Comparison of ENCODE assay signal across 21 mouse cellular contexts in the genomic region with DNA sequence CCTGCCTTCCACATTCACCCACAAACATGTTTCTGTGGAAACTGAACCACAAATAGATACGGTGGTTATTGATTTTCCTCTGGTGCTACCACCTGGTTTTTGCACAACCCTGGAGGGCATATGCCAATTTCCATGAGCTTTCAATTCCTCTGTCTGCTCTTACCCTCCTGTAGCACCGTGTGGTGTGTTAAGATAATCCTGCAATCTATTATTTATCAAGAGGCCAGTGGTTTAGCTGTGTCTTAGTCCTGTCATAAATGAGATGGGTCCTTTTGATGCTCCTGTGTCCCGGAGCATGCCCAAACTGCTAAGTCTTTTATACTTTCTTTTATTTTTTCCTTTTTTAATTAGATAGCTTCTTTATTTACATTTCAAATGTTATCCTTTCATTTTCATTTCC. TPM values are rescaled to one million over a fixed set of nuclear protein-coding genes. Genes with fewer than 3 reads are reported as not detected.
DNase-seq lines count a peak whose midpoint lies in the region; ATAC-seq and TF ChIP-seq lines count a peak whose summit lies in the region.
"Had no signal": no experiment of that assay in that cellular context is flagged by ENCODE, and none has a peak within 500 bp of the region (broad histone marks: within the 10 kb centered on the region; RNA-seq: fewer than 3 reads in every experiment).

No protein-coding gene starts in this region.

- no peak for TF ChIP-seq RAD21 in MEL (IDR thresholded peaks at IDR 0.05; ENCODE audit: low read depth, low read length)

- peak; percentile 9 for DNase-seq in midbrain, embryonic 14.5 days
- no peak for DNase-seq in midbrain, embryonic 10.5 days (ENCODE audit: low spot score)
- no peak for DNase-seq in MEL (ENCODE audit: low read depth, low spot score)
- peak; percentile 12 for DNase-seq in brain, embryonic 14.5 days (ENCODE audit: low read depth)
- DNase-seq in adrenal gland, postnatal 10 days = no peak
- DNase-seq: adrenal gland, adult 8-10 months; adrenal gland, postnatal 25 days; cerebellum, adult 11-12 months; cerebellum, adult 2 months; cerebellum, adult 9-10 months; cerebellum, postnatal 10 days; cerebellum, postnatal 25 days; forebrain, postnatal 0 days had no signal

- H3K36me3 ChIP-seq in midbrain, embryonic 12.5 days = no peaks in the 10 kb centered on the region
- no peaks in the 10 kb centered on the region for H3K36me3 ChIP-seq in midbrain, embryonic 15.5 days (replicated peaks)
- no peaks in the 10 kb centered on the region for H3K36me3 ChIP-seq in midbrain, embryonic 14.5 days (ENCODE audit: control insufficient read depth, insufficient read depth, low read length)
- no peaks in the 10 kb centered on the region for H3K36me3 ChIP-seq in midbrain, embryonic 10.5 days
- no peaks in the 10 kb centered on the region for H3K36me3 ChIP-seq in MEL (ENCODE audit: control insufficient read depth in 1 of 2, insufficient read depth in 2 of 2, low read length in 2 of 2)
- H3K36me3 ChIP-seq: embryonic facial prominence, embryonic 10.5 days; embryonic facial prominence, embryonic 12.5 days; forebrain, embryonic 15.5 days had no signal

- peak; percentile 76 for ATAC-seq in midbrain, embryonic 12.5 days (ENCODE audit: low FRiP score, low read depth)
- ATAC-seq in midbrain, embryonic 15.5 days (replicated peaks) = no peak
- peak; percentile 64; the same call in 1 of the 2 replicates for ATAC-seq in midbrain, embryonic 14.5 days (ENCODE audit: low FRiP score, low TSS enrichment)
- ATAC-seq: activated CD4-positive, CD25-positive, alpha-beta regulatory T cell, adult 4 months; forebrain, embryonic 13.5 days; forebrain, embryonic 15.5 days; forebrain, postnatal 0 days; Patski had no signal

- H3K4me3 ChIP-seq in midbrain, embryonic 12.5 days = no peak overlapping the region
- H3K4me3 ChIP-seq in midbrain, embryonic 15.5 days = no peak overlapping the region
- H3K4me3 ChIP-seq in midbrain, embryonic 14.5 days (replicated peaks; ENCODE audit: low read depth, low read length) = no peak overlapping the region
- H3K4me3 ChIP-seq in midbrain, embryonic 10.5 days = no peak overlapping the region
- H3K4me3 ChIP-seq in MEL (ENCODE audit: control insufficient read depth in 1 of 2, insufficient read depth in 1 of 2, low read depth in 2 of 2, low read length in 2 of 2) = no peak overlapping the region
- H3K4me3 ChIP-seq: embryonic facial prominence, embryonic 10.5 days; embryonic facial prominence, embryonic 12.5 days; forebrain, embryonic 13.5 days; forebrain, embryonic 15.5 days had no signal

- no peak for TF ChIP-seq EP300 in MEL (IDR thresholded peaks at IDR 0.05; ENCODE audit: low read depth in 1 of 2, low read length in 2 of 2)

- no peaks in the 10 kb centered on the region for H3K27me3 ChIP-seq in midbrain, embryonic 12.5 days
- H3K27me3 ChIP-seq in midbrain, embryonic 15.5 days (replicated peaks) = no peaks in the 10 kb centered on the region
- H3K27me3 ChIP-seq in midbrain, embryonic 14.5 days (ENCODE audit: control insufficient read depth, insufficient read depth, low read length) = no peaks in the 10 kb centered on the region
- no peaks in the 10 kb centered on the region for H3K27me3 ChIP-seq in midbrain, embryonic 10.5 days (ENCODE audit: low read depth, poor library complexity, severe bottlenecking)
- H3K27me3 ChIP-seq in MEL (ENCODE audit: control insufficient read depth in 1 of 2, insufficient read depth in 2 of 2, low read length in 2 of 2) = no peaks in the 10 kb centered on the region; a peak in 1 of 4 replicates
- H3K27me3 ChIP-seq: embryonic facial prominence, embryonic 12.5 days; forebrain, embryonic 13.5 days; forebrain, embryonic 15.5 days had no signal

- H3K9ac ChIP-seq in midbrain, embryonic 12.5 days (replicated peaks) = no peak overlapping the region
- H3K9ac ChIP-seq in midbrain, embryonic 15.5 days = no peak overlapping the region
- H3K9ac ChIP-seq in midbrain, embryonic 14.5 days (replicated peaks; ENCODE audit: low read length) = no peak overlapping the region
- H3K9ac ChIP-seq in MEL (ENCODE audit: control insufficient read depth, low read depth, low read length, poor library complexity, severe bottlenecking) = no peak overlapping the region
- H3K9ac ChIP-seq: embryonic facial prominence, embryonic 12.5 days; forebrain, embryonic 13.5 days; forebrain, embryonic 15.5 days; forebrain, postnatal 0 days had no signal

- H3K4me1 ChIP-seq in midbrain, embryonic 12.5 days = no peaks in the 10 kb centered on the region
- no peaks in the 10 kb centered on the region for H3K4me1 ChIP-seq in midbrain, embryonic 15.5 days
- no peaks in the 10 kb centered on the region for H3K4me1 ChIP-seq in midbrain, embryonic 14.5 days (ENCODE audit: control insufficient read depth, insufficient read depth, low read length)
- H3K4me1 ChIP-seq in midbrain, embryonic 10.5 days = no peaks in the 10 kb centered on the region
- H3K4me1 ChIP-seq in MEL (ENCODE audit: control insufficient read depth in 1 of 2, insufficient read depth in 2 of 2, low read length in 2 of 2) = no peaks in the 10 kb centered on the region
- H3K4me1 ChIP-seq: embryonic facial prominence, embryonic 10.5 days; embryonic facial prominence, embryonic 12.5 days; forebrain, embryonic 13.5 days; forebrain, embryonic 15.5 days had no signal

- no peak for TF ChIP-seq CTCF in MEL (IDR thresholded peaks at IDR 0.05 in 2 of 3, conservative IDR thresholded peaks at IDR 0.05 in 1 of 3; ENCODE audit: control insufficient read depth in 1 of 3, insufficient read depth in 1 of 3, low read depth in 2 of 3, low read length in 3 of 3, poor library complexity in 1 of 3, severe bottlenecking in 1 of 3)
- TF ChIP-seq CTCF in brain, embryonic 14.5 days (IDR thresholded peaks at IDR 0.05; ENCODE audit: borderline replicate concordance, extremely low read depth, insufficient read depth, insufficient read length) = no peak

- no peaks in the 10 kb centered on the region for H3K9me3 ChIP-seq in midbrain, embryonic 12.5 days
- H3K9me3 ChIP-seq in midbrain, embryonic 15.5 days = no peaks in the 10 kb centered on the region
- no peaks in the 10 kb centered on the region for H3K9me3 ChIP-seq in midbrain, embryonic 14.5 days (ENCODE audit: control insufficient read depth, low read length)
- no peaks in the 10 kb centered on the region for H3K9me3 ChIP-seq in midbrain, embryonic 10.5 days (replicated peaks)
- H3K9me3 ChIP-seq in MEL (replicated peaks; ENCODE audit: insufficient read depth, low read length) = no peaks in the 10 kb centered on the region
- H3K9me3 ChIP-seq: embryonic facial prominence, embryonic 10.5 days; embryonic facial prominence, embryonic 12.5 days; forebrain, embryonic 13.5 days; forebrain, embryonic 15.5 days had no signal

- 59% methylated on average over 3 of the region's 3 CpGs for WGBS in midbrain, embryonic 12.5 days
- 46% methylated on average over 3 of the region's 3 CpGs for WGBS in midbrain, embryonic 15.5 days
- WGBS in midbrain, embryonic 14.5 days = 48% methylated on average over 3 of the region's 3 CpGs
- WGBS in midbrain, embryonic 10.5 days = 80% methylated on average over 3 of the region's 3 CpGs

- no peak overlapping the region for H3K27ac ChIP-seq in midbrain, embryonic 12.5 days (replicated peaks)
- H3K27ac ChIP-seq in midbrain, embryonic 15.5 days = no peak overlapping the region
- H3K27ac ChIP-seq in midbrain, embryonic 14.5 days (replicated peaks; ENCODE audit: low read depth, low read length) = no peak overlapping the region
- H3K27ac ChIP-seq in midbrain, embryonic 10.5 days (replicated peaks) = no peak overlapping the region
- no peak overlapping the region for H3K27ac ChIP-seq in MEL (ENCODE audit: control insufficient read depth, low read depth, low read length)
- H3K27ac ChIP-seq: embryonic facial prominence, embryonic 10.5 days; embryonic facial prominence, embryonic 12.5 days; forebrain, embryonic 13.5 days; forebrain, embryonic 15.5 days had no signal

- no peak for TF ChIP-seq POLR2A in MEL (IDR thresholded peaks at IDR 0.05; ENCODE audit: control insufficient read depth in 1 of 2, insufficient read depth in 1 of 2, low read depth in 1 of 2, low read length in 2 of 2, poor library complexity in 1 of 2)
- TF ChIP-seq POLR2A in brain, embryonic 14.5 days (IDR thresholded peaks at IDR 0.05; ENCODE audit: borderline replicate concordance, extremely low read depth, insufficient read depth, insufficient read length, poor library complexity, severe bottlenecking) = no peak

- no peak overlapping the region for H3K4me2 ChIP-seq in midbrain, embryonic 12.5 days (replicated peaks)
- H3K4me2 ChIP-seq in midbrain, embryonic 15.5 days = no peak overlapping the region
- no peak overlapping the region for H3K4me2 ChIP-seq in midbrain, embryonic 14.5 days (ENCODE audit: low read length)
- H3K4me2 ChIP-seq: embryonic facial prominence, embryonic 12.5 days; forebrain, embryonic 13.5 days; forebrain, embryonic 15.5 days had no signal

- no peaks in the 10 kb centered on the region for H3K79me2 ChIP-seq in MEL (ENCODE audit: control insufficient read depth, insufficient read depth, low read length, poor library complexity)

TF ChIP-seq in MEL, 35 proteins besides CTCF, POLR2A, EP300 and RAD21:
- no peak for TF ChIP-seq GATA1 (IDR thresholded peaks at IDR 0.05; ENCODE audit: low read depth, low read length)
- no peak for TF ChIP-seq GABPA (IDR thresholded peaks at IDR 0.05; ENCODE audit: low read depth, low read length)
- TF ChIP-seq TBP (IDR thresholded peaks at IDR 0.05; ENCODE audit: low read depth, low read length) = no peak
- 0 out of 2 replicates have a peak, but pooled peaks have one; percentile 7 for TF ChIP-seq TCF12 (IDR thresholded peaks at IDR 0.05; ENCODE audit: low read depth, low read length)
- no peak for TF ChIP-seq MXI1 (IDR thresholded peaks at IDR 0.05; ENCODE audit: low read depth, low read length)
- no peak for TF ChIP-seq CHD2 (IDR thresholded peaks at IDR 0.05; ENCODE audit: low read length)
- no peak for TF ChIP-seq MAFK (IDR thresholded peaks at IDR 0.05; ENCODE audit: borderline replicate concordance, low read depth, low read length)

RNA-seq across cellular contexts. Expression of a gene that starts 20.4 kb away (rescaled TPM):
- 4.9 and 5.3 TPM in 2 replicates for polyA plus RNA-seq in midbrain, embryonic 12.5 days (2016; fragmentation: Nextera tagmentation; extraction: Ambion mirVana)
- polyA plus RNA-seq in midbrain, embryonic 15.5 days (2015; fragmentation: Nextera tagmentation; extraction: Ambion mirVana) = 9.3 and 9.6 TPM in 2 replicates
- polyA plus RNA-seq in midbrain, embryonic 14.5 days (2014; fragmentation: Nextera tagmentation; extraction: Ambion mirVana) = 5.2 and 5.7 TPM in 2 replicates
- 0.20 and 0.39 TPM in 2 replicates for polyA plus RNA-seq in midbrain, embryonic 10.5 days (2016; fragmentation: Nextera tagmentation; extraction: Ambion mirVana)
- 0.20 TPM in 1 of 2 replicates, not detected in the other for total RNA-seq in MEL (2012; rRNA removed)
- not detected for polyA plus RNA-seq in MEL (2012; ENCODE audit: insufficient read depth in 1 of 2, insufficient read length in 2 of 2, low read depth in 1 of 2, low replicate concordance in 2 of 2, missing spikeins in 1 of 2)
- 1.7 and 5.4 TPM in 2 replicates for polyA plus RNA-seq in brain, embryonic 14.5 days (2012; rRNA removed)
- under 1 TPM; 0.45 to 0.66 TPM for total RNA-seq in adrenal gland, postnatal 10 days (2021)
- polyA plus RNA-seq: activated CD4-positive, CD25-positive, alpha-beta regulatory T cell, adult 4 months; embryonic facial prominence, embryonic 10.5 days; Patski had no signal

Comparison
In these comparisons a context has a peak if more than half of its experiments do, and no peak if none do; other contexts are left out.
1. DNase-seq: peak in midbrain, embryonic 14.5 days (single experiment) and brain, embryonic 14.5 days (single experiment); none in midbrain, embryonic 10.5 days (single experiment), MEL (single experiment) and adrenal gland, postnatal 10 days (single experiment).